Mouse (Mus musculus) G1E (cell line): ENCODE results near the gene Cep170b.

Source experiments
- CTCF ChIP-seq: IDR thresholded peaks from 2 replicates; pipeline ENCODE4 v1.5.1; 2012; ENCODE audit warnings: low read depth, low read length, inconsistent platforms, mixed read lengths
- POLR2AphosphoS5 ChIP-seq: IDR thresholded peaks from 2 replicates; pipeline ENCODE4 v1.6.1; 2012; ENCODE audit warnings: low read depth, low read length, inconsistent platforms; ENCODE audit not compliant: insufficient replicate concordance

DNA sequence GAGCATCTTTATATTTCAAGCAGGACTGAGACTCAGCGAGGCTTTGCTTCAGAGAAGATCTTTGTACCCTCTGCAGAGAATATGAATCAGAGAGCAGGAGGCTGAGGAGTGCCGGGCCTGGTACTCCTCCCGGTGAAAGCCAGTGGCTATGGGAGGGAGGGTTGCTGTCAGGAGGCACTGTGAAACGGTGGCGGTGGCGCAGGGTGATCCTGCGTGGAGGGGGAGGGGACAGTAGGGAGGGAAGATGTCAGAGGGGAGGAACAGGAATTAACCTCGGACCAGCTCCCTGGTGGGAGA is 12.7 kb upstream of the Cep170b start:
- TF ChIP-seq POLR2AphosphoS5 (no peak), CTCF (no peak)
